Mouse (Mus musculus): ENCODE results near the gene Wdr95. TPM values are rescaled to one million over a fixed set of nuclear protein-coding genes. Genes with fewer than 3 reads are reported as not detected.

The Wdr95 gene
- polyA plus RNA-seq, 1 experiment from 2014 or later, result 0.24 TPM

DNA sequence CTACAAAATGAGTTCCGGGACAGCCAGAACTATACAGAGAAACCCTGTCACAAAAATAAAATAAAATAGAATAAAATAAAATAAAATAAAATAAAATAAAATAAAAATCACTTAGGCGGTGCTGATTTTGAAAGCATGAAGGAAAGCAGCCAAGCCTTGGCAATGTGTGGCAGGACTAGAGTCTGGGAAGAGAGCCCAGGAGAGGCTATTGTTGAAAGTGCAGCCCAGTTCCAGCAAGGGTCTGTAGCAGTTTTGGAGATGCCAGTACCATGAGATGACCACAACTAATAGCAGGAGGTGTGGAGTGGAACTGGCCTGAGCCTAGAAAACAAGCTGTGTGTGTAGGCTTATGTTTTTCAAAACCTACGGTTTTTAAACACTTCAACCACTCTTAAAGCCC lies 73.5 kb downstream of the Wdr95 start:
- H3K9ac ChIP-seq (ENCODE audit: low read depth, low read length), result no peak overlapping the region
- H3K36me3 ChIP-seq (ENCODE audit: control insufficient read depth, insufficient read depth, low read length), result no peaks in the 10 kb centered on the region
- H3K4me1 ChIP-seq (ENCODE audit: control insufficient read depth, insufficient read depth, low read depth, low read length), result no peaks in the 10 kb centered on the region
- no peaks in the 10 kb centered on the region for H3K27me3 ChIP-seq (replicated peaks; ENCODE audit: control insufficient read depth, insufficient read depth, low read length)
- H3K4me2 ChIP-seq (ENCODE audit: low read length), result no peak overlapping the region
- H3K4me3 ChIP-seq (ENCODE audit: low read length), result no peak overlapping the region
- H3K9me3 ChIP-seq (ENCODE audit: control insufficient read depth, low read length), result no peaks in the 10 kb centered on the region
- ATAC-seq, result no peak
- WGBS, result 89% methylated on average over 3 of the region's 3 CpGs
- H3K27ac ChIP-seq (ENCODE audit: low read depth, low read length), result no peak overlapping the region

DNA sequence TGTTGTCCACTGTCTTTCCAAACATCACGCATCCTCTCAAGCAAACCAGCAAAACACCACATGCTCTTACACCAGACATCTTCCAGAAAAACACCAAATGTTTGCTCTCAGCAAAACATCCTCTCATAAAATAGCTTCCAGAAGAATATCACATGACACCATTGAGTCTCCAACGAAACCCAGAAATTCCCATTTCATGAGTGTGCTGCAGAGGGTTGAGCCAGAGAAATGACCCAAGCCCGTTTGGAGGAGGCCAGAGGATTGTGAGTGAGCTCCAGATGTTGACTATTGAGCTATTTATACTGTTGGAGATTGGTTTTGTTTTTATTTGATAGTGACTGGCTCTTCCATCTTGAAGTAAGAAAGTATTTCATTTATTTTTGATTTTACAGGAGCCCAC lies 74.8 kb downstream of the Wdr95 start:
- H3K36me3 ChIP-seq (ENCODE audit: control insufficient read depth, insufficient read depth, low read length), result no peaks in the 10 kb centered on the region
- no peak overlapping the region for H3K4me3 ChIP-seq (ENCODE audit: low read length)
- no peak for ATAC-seq
- H3K9me3 ChIP-seq (ENCODE audit: control insufficient read depth, low read length), result no peaks in the 10 kb centered on the region
- no peak overlapping the region for H3K4me2 ChIP-seq (ENCODE audit: low read length)
- H3K27ac ChIP-seq (ENCODE audit: low read depth, low read length), result no peak overlapping the region
- 80% methylated on average over 3 of the region's 3 CpGs for WGBS
- H3K9ac ChIP-seq (ENCODE audit: low read depth, low read length), result no peak overlapping the region
- no peaks in the 10 kb centered on the region for H3K27me3 ChIP-seq (replicated peaks; ENCODE audit: control insufficient read depth, insufficient read depth, low read length)
- no peaks in the 10 kb centered on the region for H3K4me1 ChIP-seq (ENCODE audit: control insufficient read depth, insufficient read depth, low read depth, low read length)

DNA sequence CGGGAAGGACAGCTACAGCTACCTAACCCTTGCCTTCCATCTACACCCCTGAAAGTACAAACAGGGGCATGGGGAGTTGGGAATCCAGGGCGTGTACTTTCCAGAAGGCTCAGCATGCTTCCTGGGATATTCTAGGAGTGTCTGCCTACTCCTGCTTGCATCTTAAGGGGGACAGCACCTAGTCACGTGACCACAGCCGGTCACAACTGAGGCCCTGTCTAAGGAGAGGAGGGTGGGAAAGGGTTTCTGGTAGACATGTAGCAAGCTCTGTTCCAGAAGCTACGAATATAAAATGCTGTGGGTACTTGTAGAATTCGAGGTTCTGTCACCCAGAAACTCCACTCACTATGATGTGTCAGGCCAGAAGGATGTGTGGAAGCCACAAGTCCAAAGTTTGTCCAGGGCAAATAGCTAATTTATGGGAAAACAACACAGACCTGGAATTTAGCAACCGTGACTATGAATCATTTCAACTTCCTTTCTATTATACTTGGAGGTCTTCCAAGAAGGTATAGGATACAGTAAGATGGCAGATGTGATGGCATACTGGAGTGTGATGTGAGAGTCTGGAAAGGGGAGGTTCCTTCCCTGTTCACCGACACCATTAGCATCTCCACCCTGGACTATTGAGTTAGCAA lies 78.7 kb downstream of the Wdr95 start:
- peaks cover 4% of the 10 kb centered on the region for H3K4me1 ChIP-seq (ENCODE audit: control insufficient read depth, insufficient read depth, low read depth, low read length)
- H3K27me3 ChIP-seq (replicated peaks; ENCODE audit: control insufficient read depth, insufficient read depth, low read length), result no peaks in the 10 kb centered on the region
- H3K27ac ChIP-seq (ENCODE audit: low read depth, low read length), result no peak overlapping the region
- H3K9me3 ChIP-seq (ENCODE audit: control insufficient read depth, low read length), result no peaks in the 10 kb centered on the region
- H3K4me3 ChIP-seq (ENCODE audit: low read length), result no peak overlapping the region
- no peak overlapping the region for H3K9ac ChIP-seq (ENCODE audit: low read depth, low read length)
- no peaks in the 10 kb centered on the region for H3K36me3 ChIP-seq (ENCODE audit: control insufficient read depth, insufficient read depth, low read length)
- WGBS, result 85% methylated on average over 8 of the region's 8 CpGs
- ATAC-seq, result no peak
- H3K4me2 ChIP-seq (ENCODE audit: low read length), result no peak overlapping the region

DNA sequence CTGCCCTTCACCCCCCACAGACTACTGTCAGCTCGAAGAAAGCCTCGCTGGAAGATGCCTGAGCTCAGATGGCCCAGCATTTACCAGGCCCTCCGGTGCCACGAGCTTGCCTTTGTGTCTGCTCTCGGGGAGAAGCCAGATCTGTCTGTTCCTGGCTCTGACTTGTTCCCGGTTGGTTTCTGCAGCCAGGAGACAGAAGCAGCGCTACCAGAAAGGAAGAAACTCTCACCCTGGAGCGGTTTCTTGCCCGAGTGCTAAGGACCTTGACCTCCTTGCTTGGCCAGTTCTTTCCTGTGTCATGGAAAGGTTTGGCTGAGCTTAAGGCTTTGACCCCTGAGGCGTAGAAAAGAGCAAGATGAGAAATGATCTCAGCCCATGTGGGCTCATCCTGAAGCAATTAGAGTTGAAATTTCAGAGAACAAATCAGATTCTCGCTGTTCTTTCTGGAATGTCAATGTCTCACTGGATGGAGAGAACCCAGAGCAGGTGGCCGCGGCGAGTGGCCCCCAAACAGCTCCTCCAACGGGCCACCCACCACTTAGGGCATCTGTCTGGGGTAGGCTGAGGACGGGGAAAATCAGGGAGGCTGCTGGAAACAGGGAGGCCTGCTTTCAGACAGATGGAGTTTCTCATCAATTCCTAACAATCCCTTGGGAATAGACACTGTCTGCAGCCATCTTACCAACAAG lies 83.1 kb downstream of the Wdr95 start:
- Histone ChIP-seq H3K9me3 (ENCODE audit: control insufficient read depth, low read length) (no peaks in the 10 kb centered on the region), H3K27me3 (replicated peaks; ENCODE audit: control insufficient read depth, insufficient read depth, low read length) (no peaks in the 10 kb centered on the region), H3K4me1 (ENCODE audit: control insufficient read depth, insufficient read depth, low read depth, low read length) (peaks cover 4% of the 10 kb centered on the region), H3K4me2 (ENCODE audit: low read length) (no peak overlapping the region), H3K36me3 (ENCODE audit: control insufficient read depth, insufficient read depth, low read length) (peaks cover 5% of the 10 kb centered on the region; the same call in 1 of the 2 replicates), H3K4me3 (ENCODE audit: low read length) (no peak overlapping the region), H3K27ac (ENCODE audit: low read depth, low read length) (no peak overlapping the region), H3K9ac (ENCODE audit: low read depth, low read length) (no peak overlapping the region)
- WGBS, result 45% methylated on average over 16 of the region's 16 CpGs
- 0 out of 2 replicates have a peak, but pooled peaks have one; percentile 28 for ATAC-seq

DNA sequence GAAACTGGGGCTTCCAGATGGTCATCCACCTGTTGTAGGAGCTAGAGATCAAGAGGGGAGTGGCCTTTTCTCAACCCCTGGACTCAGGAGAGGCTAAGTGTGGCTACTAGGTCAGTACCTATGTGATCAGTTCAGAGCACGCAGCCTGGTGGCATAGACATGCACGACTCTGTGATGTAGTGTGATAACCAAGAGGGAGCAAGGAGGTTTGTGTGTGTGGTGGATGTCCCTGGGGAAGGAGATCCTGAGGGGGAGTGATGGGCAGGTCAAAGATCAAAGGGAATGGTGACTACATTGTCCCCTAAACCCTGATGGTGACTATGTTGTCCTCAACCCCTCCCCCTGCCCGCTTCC lies 83.7 kb downstream of the Wdr95 start:
- Histone ChIP-seq H3K9ac (ENCODE audit: low read depth, low read length) (no peak overlapping the region), H3K4me1 (ENCODE audit: control insufficient read depth, insufficient read depth, low read depth, low read length) (peaks cover 4% of the 10 kb centered on the region), H3K27me3 (replicated peaks; ENCODE audit: control insufficient read depth, insufficient read depth, low read length) (no peaks in the 10 kb centered on the region), H3K27ac (ENCODE audit: low read depth, low read length) (no peak overlapping the region), H3K9me3 (ENCODE audit: control insufficient read depth, low read length) (no peaks in the 10 kb centered on the region), H3K4me3 (ENCODE audit: low read length) (no peak overlapping the region), H3K4me2 (ENCODE audit: low read length) (no peak overlapping the region), H3K36me3 (ENCODE audit: control insufficient read depth, insufficient read depth, low read length) (peaks cover 10% of the 10 kb centered on the region)
- 0 out of 2 replicates have a peak, but pooled peaks have one; percentile 18 for ATAC-seq
- 88% methylated on average over 3 of the region's 3 CpGs for WGBS

DNA sequence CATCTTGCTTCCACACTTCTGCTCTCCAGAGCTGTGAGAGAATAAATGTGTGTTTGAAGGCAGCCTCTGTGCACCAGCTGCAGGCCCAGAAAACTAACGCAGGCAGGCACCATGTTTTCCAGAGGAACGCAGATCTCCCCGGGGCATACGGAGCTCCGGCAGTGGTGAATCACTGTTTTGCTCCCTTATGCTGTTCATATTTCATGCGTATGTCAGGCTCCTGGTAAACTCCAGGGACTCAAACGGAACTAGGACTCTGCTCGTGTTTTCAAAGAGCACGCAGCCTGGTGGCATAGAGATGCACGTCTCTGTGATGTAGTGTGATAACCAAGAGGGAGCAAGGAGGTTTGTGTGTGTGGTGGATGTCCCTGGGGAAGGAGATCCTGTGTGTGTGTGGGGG lies 84.3 kb downstream of the Wdr95 start:
- Histone ChIP-seq H3K27ac (ENCODE audit: low read depth, low read length) (no peak overlapping the region), H3K36me3 (ENCODE audit: control insufficient read depth, insufficient read depth, low read length) (peaks cover 11% of the 10 kb centered on the region), H3K4me1 (ENCODE audit: control insufficient read depth, insufficient read depth, low read depth, low read length) (peaks cover 4% of the 10 kb centered on the region), H3K9ac (ENCODE audit: low read depth, low read length) (no peak overlapping the region), H3K9me3 (ENCODE audit: control insufficient read depth, low read length) (no peaks in the 10 kb centered on the region), H3K27me3 (replicated peaks; ENCODE audit: control insufficient read depth, insufficient read depth, low read length) (no peaks in the 10 kb centered on the region), H3K4me3 (ENCODE audit: low read length) (no peak overlapping the region), H3K4me2 (ENCODE audit: low read length) (no peak overlapping the region)
- 0 out of 2 replicates have a peak, but pooled peaks have one; percentile 26 for ATAC-seq
- WGBS, result 43% methylated on average over 10 of the region's 10 CpGs

DNA sequence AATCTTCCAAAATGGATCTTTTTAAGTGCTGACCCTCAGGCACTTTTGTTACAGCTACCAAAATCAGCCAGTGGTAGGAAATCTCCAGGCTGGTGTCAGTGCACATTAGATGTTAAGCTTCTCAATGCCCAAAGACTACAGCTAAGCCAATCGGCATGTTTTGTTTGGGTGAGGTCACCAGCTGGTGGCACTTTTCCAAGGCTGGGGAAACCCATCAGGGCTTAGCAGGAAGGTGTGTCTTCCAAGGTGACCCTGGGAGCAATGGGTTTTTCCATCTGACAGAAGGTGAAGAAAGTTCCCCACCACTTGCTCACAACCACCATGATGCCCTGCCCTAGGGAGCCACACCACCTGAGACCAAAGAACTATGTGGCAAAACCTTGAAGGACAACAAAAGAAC lies 87.7 kb downstream of the Wdr95 start:
- WGBS, result 74% methylated on average over 1 of the region's 1 CpGs
- no peak overlapping the region for H3K9ac ChIP-seq (ENCODE audit: low read depth, low read length)
- no peak for ATAC-seq
- peaks cover 26% of the 10 kb centered on the region for H3K36me3 ChIP-seq (ENCODE audit: control insufficient read depth, insufficient read depth, low read length)
- no peaks in the 10 kb centered on the region for H3K9me3 ChIP-seq (ENCODE audit: control insufficient read depth, low read length)
- H3K4me3 ChIP-seq (ENCODE audit: low read length), result no peak overlapping the region
- H3K4me2 ChIP-seq (ENCODE audit: low read length), result no peak overlapping the region
- H3K27me3 ChIP-seq (replicated peaks; ENCODE audit: control insufficient read depth, insufficient read depth, low read length), result no peaks in the 10 kb centered on the region
- H3K27ac ChIP-seq (ENCODE audit: low read depth, low read length), result no peak overlapping the region
- H3K4me1 ChIP-seq (ENCODE audit: control insufficient read depth, insufficient read depth, low read depth, low read length), result peaks cover 4% of the 10 kb centered on the region

DNA sequence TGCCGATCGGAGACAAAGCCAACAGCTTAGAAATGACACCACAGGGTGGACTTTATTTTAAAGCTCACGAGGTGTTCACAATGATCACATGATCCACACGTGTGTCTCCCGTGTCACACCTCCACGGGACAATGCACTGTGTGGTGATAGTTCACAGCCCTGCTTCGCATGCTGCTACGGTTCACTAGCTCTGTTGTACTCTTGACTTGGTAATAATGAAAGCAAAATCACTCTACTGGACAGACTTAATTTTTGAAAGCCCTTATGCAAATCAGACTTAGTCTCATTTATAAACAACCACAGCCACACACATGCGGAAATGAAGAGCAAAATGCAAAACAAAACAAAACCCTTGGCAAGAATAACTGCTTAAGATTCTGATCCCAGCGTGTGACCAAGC lies 88.3 kb downstream of the Wdr95 start:
- Histone ChIP-seq H3K4me1 (ENCODE audit: control insufficient read depth, insufficient read depth, low read depth, low read length) (no peaks in the 10 kb centered on the region), H3K9ac (ENCODE audit: low read depth, low read length) (no peak overlapping the region), H3K4me2 (ENCODE audit: low read length) (no peak overlapping the region), H3K9me3 (ENCODE audit: control insufficient read depth, low read length) (no peaks in the 10 kb centered on the region), H3K36me3 (ENCODE audit: control insufficient read depth, insufficient read depth, low read length) (peaks cover 26% of the 10 kb centered on the region), H3K27ac (ENCODE audit: low read depth, low read length) (no peak overlapping the region), H3K4me3 (ENCODE audit: low read length) (no peak overlapping the region), H3K27me3 (replicated peaks; ENCODE audit: control insufficient read depth, insufficient read depth, low read length) (no peaks in the 10 kb centered on the region)
- ATAC-seq, result no peak
- WGBS, result 76% methylated on average over 10 of the region's 10 CpGs

DNA sequence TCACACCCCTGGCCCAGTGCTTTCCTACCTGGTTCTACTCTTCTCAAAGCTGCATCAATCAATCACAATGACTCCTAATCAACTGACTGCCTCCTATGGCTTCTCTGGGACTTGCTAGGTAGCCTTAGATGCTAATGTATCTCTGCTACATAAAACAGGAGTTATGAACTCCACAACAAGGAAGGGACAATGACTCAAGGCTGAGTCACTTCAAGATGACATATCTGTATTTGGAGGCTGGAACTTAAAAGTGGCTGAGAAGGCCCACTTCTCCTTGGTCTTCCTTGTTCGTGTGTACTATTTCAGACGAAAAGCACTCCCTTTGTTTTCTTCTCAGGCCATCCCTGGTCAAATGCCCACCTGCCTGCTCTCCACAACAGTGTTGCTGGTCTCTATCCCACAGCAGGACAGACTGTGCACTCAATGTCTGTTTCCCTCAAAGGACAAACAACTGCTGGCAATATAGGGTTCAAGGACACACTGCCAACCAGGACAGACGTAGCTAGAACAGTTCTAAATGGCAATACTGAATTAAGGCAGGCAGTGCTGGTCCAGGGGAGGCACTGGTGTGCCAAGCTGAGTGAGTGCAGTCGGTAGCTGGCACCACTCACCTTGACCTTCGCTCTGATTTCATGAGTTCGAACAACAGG lies 89.4 kb downstream of the Wdr95 start:
- Histone ChIP-seq H3K4me1 (ENCODE audit: control insufficient read depth, insufficient read depth, low read depth, low read length) (no peaks in the 10 kb centered on the region), H3K4me3 (ENCODE audit: low read length) (no peak overlapping the region), H3K27ac (ENCODE audit: low read depth, low read length) (no peak overlapping the region), H3K9me3 (ENCODE audit: control insufficient read depth, low read length) (no peaks in the 10 kb centered on the region), H3K36me3 (ENCODE audit: control insufficient read depth, insufficient read depth, low read length) (peaks cover 26% of the 10 kb centered on the region), H3K9ac (ENCODE audit: low read depth, low read length) (no peak overlapping the region), H3K4me2 (ENCODE audit: low read length) (no peak overlapping the region), H3K27me3 (replicated peaks; ENCODE audit: control insufficient read depth, insufficient read depth, low read length) (no peaks in the 10 kb centered on the region)
- ATAC-seq, result no peak
- WGBS, result 95% methylated on average over 6 of the region's 6 CpGs

All from hindbrain, embryonic 16.5 days (tissue).